Mouse (Mus musculus): ENCODE measurements at regions not wholly inside any gene's neighbourhood (a gene's known extent, or its start where the extent isn't known, plus 50 kb on each side); places are given as distances from the start of the nearest gene placed in this dataset.
A peak's percentile ranks its signal among the peaks of the same experiment; 100 is the strongest.

- DNase-seq = no peak
Observed at GRCm38 (mm10) chr8:75353786-75354185, 52.6 kb downstream of the Gm10358 start.

- no peak for DNase-seq
Observed at GRCm38 (mm10) chr8:75350141-75350540, 56.2 kb downstream of the Gm10358 start.

GRCm38 (mm10) chr8:75348047-75348446, 58.3 kb downstream of the Gm10358 start:
- DNase-seq = no peak

- DNase-seq = no peak
Observed at GRCm38 (mm10) chr8:75320614-75321013, 85.8 kb downstream of the Gm10358 start.

- DNase-seq = no peak
Observed at GRCm38 (mm10) chr8:75318526-75318925, 87.9 kb downstream of the Gm10358 start.

GRCm38 (mm10) chr8:75315886-75316285, 90.5 kb downstream of the Gm10358 start:
- peak; percentile 57 for DNase-seq

- no peak for DNase-seq
Observed at GRCm38 (mm10) chr8:75309463-75309862, 95.7 kb downstream of the Rasd2 start.

GRCm38 (mm10) chr8:75291921-75292320, 78.2 kb downstream of the Rasd2 start:
- no peak for DNase-seq

GRCm38 (mm10) chr8:75289933-75290332, 76.2 kb downstream of the Rasd2 start:
- DNase-seq = no peak

All from embryo, embryonic 11 days (tissue).